Mouse (Mus musculus) CH12.LX (cell line): Measurements from ENCODE around the gene Olfr1223. TPM values are rescaled to one million over a fixed set of nuclear protein-coding genes. Genes with fewer than 3 reads are reported as not detected.

Experiments
- DNase-seq: peaks from one replicate; pipeline ENCODE4 v3.0.0-alpha.2; 2013; ENCODE audit errors: extremely low read depth
- H3K27ac ChIP-seq: 2 replicates; pipeline ENCODE4 v1.5.1; 2012; ENCODE audit warnings: low read depth, mild to moderate bottlenecking, control low read depth, moderate library complexity; ENCODE audit not compliant: insufficient read depth
- H3K27me3 ChIP-seq: replicated peaks from 2 replicates; pipeline ENCODE3; 2012; ENCODE audit warnings: inconsistent platforms
- H3K36me3 ChIP-seq, 2 experiments: replicated peaks in 1 of 2; 2 replicates each; pipeline versions ENCODE3 to v1.6.1; 2012; ENCODE audit warnings: inconsistent platforms in 1 of 2, low read length in 1 of 2, mild to moderate bottlenecking in 1 of 2, mixed read lengths in 1 of 2, moderate library complexity in 1 of 2; ENCODE audit not compliant: control insufficient read depth in 1 of 2, insufficient read depth in 1 of 2
- H3K4me1 ChIP-seq, 2 experiments: 2 replicates each; pipeline ENCODE4 v1.6.1; 2012; ENCODE audit warnings: inconsistent platforms in 1 of 2, moderate library complexity in 1 of 2; ENCODE audit not compliant: insufficient read depth in 2 of 2, control insufficient read depth in 1 of 2
- H3K4me2 ChIP-seq: 2 replicates; pipeline ENCODE4 v1.6.1; 2012; ENCODE audit warnings: low read depth, mild to moderate bottlenecking, control low read depth; ENCODE audit not compliant: poor library complexity, insufficient read depth, severe bottlenecking
- H3K4me3 ChIP-seq, 3 experiments: fragments of 150-350 bp in 1 of 3; sonication (generic) in 1 of 3; replicated peaks in 1 of 3; 2 replicates each; pipeline versions ENCODE3 to v1.5.1; 2011 to 2012; ENCODE audit warnings: low read depth in 2 of 3, low read length in 2 of 3, mild to moderate bottlenecking in 2 of 3, moderate library complexity in 2 of 3, control low read depth in 1 of 3, improper control_type of control experiment in 1 of 3, inconsistent platforms in 1 of 3, mixed read lengths in 1 of 3; ENCODE audit not compliant: poor library complexity in 1 of 3
- H3K79me2 ChIP-seq: replicated peaks from 2 replicates; pipeline ENCODE4 v1.6.1; 2012; ENCODE audit warnings: mild to moderate bottlenecking, moderate library complexity; ENCODE audit not compliant: control insufficient read depth, poor library complexity, insufficient read depth, severe bottlenecking; ENCODE audit errors: extremely low read depth
- H3K9ac ChIP-seq: 2 replicates; pipeline ENCODE4 v1.6.1; 2012; ENCODE audit warnings: low read depth, mild to moderate bottlenecking, control low read depth, moderate library complexity; ENCODE audit not compliant: insufficient read depth
- H3K9me3 ChIP-seq: replicated peaks from 2 replicates; pipeline ENCODE3; 2012; ENCODE audit warnings: low read length, inconsistent platforms, mixed read lengths
- CHD1 ChIP-seq: IDR thresholded peaks from 2 replicates; pipeline ENCODE4 v1.6.1; 2012; ENCODE audit warnings: low read depth, low read length, improper control_type of control experiment, inconsistent platforms
- CTCF ChIP-seq, 2 experiments: IDR thresholded peaks in 1 of 2; conservative IDR thresholded peaks in 1 of 2; 2 replicates each; pipeline ENCODE4 v1.5.1; 2011 to 2012; ENCODE audit warnings: low read depth in 2 of 2, low read length in 2 of 2, improper control_type of control experiment in 1 of 2, inconsistent platforms in 1 of 2, mild to moderate bottlenecking in 1 of 2, moderate library complexity in 1 of 2
- EP300 ChIP-seq: IDR thresholded peaks from 2 replicates; pipeline ENCODE4 v1.6.1; 2011; ENCODE audit warnings: low read length, improper control_type of control experiment
- ETS1 ChIP-seq: conservative IDR thresholded peaks from 2 replicates; pipeline ENCODE4 v1.6.1; 2012; ENCODE audit warnings: low read depth, mild to moderate bottlenecking, inconsistent platforms, low read length, improper control_type of control experiment, moderate library complexity
- HCFC1 ChIP-seq: IDR thresholded peaks from 2 replicates; pipeline ENCODE4 v1.6.1; 2012; ENCODE audit warnings: low read depth, mild to moderate bottlenecking, inconsistent platforms, low read length, improper control_type of control experiment
- IRF4 ChIP-seq: IDR thresholded peaks from 2 replicates; pipeline ENCODE4 v1.6.1; 2014; ENCODE audit warnings: low read depth, mild to moderate bottlenecking, inconsistent platforms, low read length, improper control_type of control experiment
- JUND ChIP-seq: conservative IDR thresholded peaks from 2 replicates; pipeline ENCODE4 v1.6.1; 2011; ENCODE audit warnings: low read depth, low read length, improper control_type of control experiment
- MAFK ChIP-seq: IDR thresholded peaks from 2 replicates; pipeline ENCODE4 v1.6.1; 2011; ENCODE audit warnings: low read length, improper control_type of control experiment; ENCODE audit not compliant: insufficient replicate concordance
- MAZ ChIP-seq: IDR thresholded peaks from 2 replicates; pipeline ENCODE4 v1.6.1; 2012; ENCODE audit warnings: low read depth, mild to moderate bottlenecking, inconsistent platforms, low read length, improper control_type of control experiment, moderate library complexity
- NELFE ChIP-seq: IDR thresholded peaks from 2 replicates; pipeline ENCODE4 v1.6.1; 2011; ENCODE audit warnings: low read depth, low read length, improper control_type of control experiment
- POLR2A ChIP-seq: IDR thresholded peaks from 2 replicates; pipeline ENCODE4 v1.6.1; 2011; ENCODE audit warnings: low read depth, mild to moderate bottlenecking, improper control_type of control experiment, low read length
- POLR2AphosphoS2 ChIP-seq: IDR thresholded peaks from 2 replicates; pipeline ENCODE4 v1.6.1; 2011; ENCODE audit warnings: low read depth, low read length, improper control_type of control experiment
- RAD21 ChIP-seq: IDR thresholded peaks from 2 replicates; pipeline ENCODE4 v1.6.1; 2011; ENCODE audit warnings: low read depth, mild to moderate bottlenecking, low read length, improper control_type of control experiment, moderate library complexity
- RCOR1 ChIP-seq: conservative IDR thresholded peaks from 2 replicates; pipeline ENCODE4 v1.6.1; 2012; ENCODE audit warnings: low read depth, mild to moderate bottlenecking, inconsistent platforms, low read length, improper control_type of control experiment
- SIN3A ChIP-seq: IDR thresholded peaks from 2 replicates; pipeline ENCODE4 v1.6.1; 2012; ENCODE audit warnings: low read length, improper control_type of control experiment, inconsistent platforms
- SMC3 ChIP-seq: IDR thresholded peaks from 2 replicates; pipeline ENCODE4 v1.6.1; 2011; ENCODE audit warnings: low read depth, low read length, improper control_type of control experiment
- TBP ChIP-seq: conservative IDR thresholded peaks from 2 replicates; pipeline ENCODE4 v1.6.1; 2011; ENCODE audit warnings: low read depth, low read length, improper control_type of control experiment
- TCF12 ChIP-seq: IDR thresholded peaks from 2 replicates; pipeline ENCODE4 v1.6.1; 2014; ENCODE audit warnings: low read depth, mild to moderate bottlenecking, inconsistent platforms, low read length, improper control_type of control experiment
- UBTF ChIP-seq: IDR thresholded peaks from 2 replicates; pipeline ENCODE4 v1.6.1; 2012; ENCODE audit warnings: low read depth, mild to moderate bottlenecking, inconsistent platforms, low read length, improper control_type of control experiment, moderate library complexity
- USF2 ChIP-seq: conservative IDR thresholded peaks from 2 replicates; pipeline ENCODE4 v1.6.1; 2011; ENCODE audit warnings: low read depth, low read length, improper control_type of control experiment
- ZC3H11A ChIP-seq: IDR thresholded peaks from 2 replicates; pipeline ENCODE4 v1.6.1; 2012; ENCODE audit warnings: low read depth, mild to moderate bottlenecking, inconsistent platforms, low read length, improper control_type of control experiment
- ZMIZ1 ChIP-seq: IDR thresholded peaks from 2 replicates; pipeline ENCODE4 v1.6.1; 2012; ENCODE audit warnings: low read depth, mild to moderate bottlenecking, inconsistent platforms, low read length, improper control_type of control experiment
- dilution Hi-C: fragments of 300-500 bp; cut with MboI; formaldehyde crosslinking; loops from 2 replicates; pipeline ENCODE4 v1.14.3; 2020; ENCODE audit warnings: low sequenced_read_pairs; ENCODE audit not compliant: extremely low pct_unique_long_range_greater_than_20kb, extremely low pct_ligation_motif_present
- in situ Hi-C: fragments of 300-500 bp; cut with MboI; formaldehyde crosslinking; loops from 3 replicates; pipeline ENCODE4 v1.14.3; 2019; ENCODE audit warnings: low sequenced_read_pairs, low pct_ligation_motif_present, low pct_unique_long_range_greater_than_20kb, mixed read lengths
- polyA plus RNA-seq: library from polyadenylated mRNA; unstranded; fragments of >175 nt; gene quantifications from 2 replicates; pipeline ENCODE4 v1.2.1, GENCODE M21; 2012; ENCODE audit warnings: low read depth; ENCODE audit not compliant: insufficient read length
- total RNA-seq, 2 experiments: library from RNA; depleted of rRNA; stranded (reverse); fragments of 300-350 nt in 1 of 2; fragments of >200 nt in 1 of 2; gene quantifications; 2 replicates each; pipeline ENCODE4 v1.2.3; 2012 to 2014

Gene Olfr1223
- total and polyA plus RNA-seq, 3 experiments = not detected

GRCm38 (mm10) chr2:89105651-89106050, 45.7 kb downstream of the Olfr1223 start:
- Histone ChIP-seq H3K27me3 (no peaks in the 10 kb centered on the region), H3K4me2 (no peak overlapping the region), H3K36me3 (no peaks in the 10 kb centered on the region), H3K9me3 (peaks cover 13% of the 10 kb centered on the region), H3K4me1 (no peaks in the 10 kb centered on the region), H3K4me3 (no peak overlapping the region)
- dilution Hi-C loops = no loop called here
- no peak for TF ChIP-seq MAFK
- no peak for TF ChIP-seq USF2
- no peak for TF ChIP-seq RCOR1
- no peak for TF ChIP-seq JUND
- no peak for TF ChIP-seq NELFE
- TF ChIP-seq ZMIZ1 = no peak
- TF ChIP-seq SMC3 = no peak
- TF ChIP-seq ZC3H11A = no peak
- TF ChIP-seq SIN3A = no peak
- no peak for TF ChIP-seq ETS1
- TF ChIP-seq HCFC1 = no peak
- TF ChIP-seq UBTF = no peak
- TF ChIP-seq TCF12 = no peak
- no peak for TF ChIP-seq POLR2A
- TF ChIP-seq, all 38 proteins: peak for 0
- Histone ChIP-seq H3K9ac (no peak overlapping the region), H3K27ac (no peak overlapping the region), H3K79me2 (no peaks in the 10 kb centered on the region)
- no peak for DNase-seq
- in situ Hi-C loops = no loop called here

DNA sequence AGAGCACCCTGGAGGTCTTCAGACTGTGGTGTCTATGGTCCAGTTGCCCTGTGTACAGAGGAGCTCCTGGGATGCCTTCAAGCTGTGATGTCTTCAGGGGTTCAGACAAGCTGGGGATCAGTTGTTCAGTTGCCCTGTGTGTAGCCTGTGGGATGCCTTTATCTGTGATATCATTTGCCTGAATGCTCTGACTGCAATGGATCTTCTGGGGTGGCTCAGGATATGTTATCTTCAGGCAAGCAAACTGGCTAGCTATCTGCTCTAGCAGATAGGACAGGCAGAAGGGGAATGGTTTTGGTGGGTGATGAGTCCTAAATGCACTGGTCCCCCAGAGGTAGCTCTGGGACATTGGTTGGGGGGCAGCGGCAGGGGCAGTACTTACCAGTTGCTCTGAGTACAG, 57.5 kb downstream of the Olfr1223 start:
- Histone ChIP-seq H3K27ac (no peak overlapping the region), H3K36me3 (no peaks in the 10 kb centered on the region), H3K9me3 (peaks cover 24% of the 10 kb centered on the region), H3K9ac (no peak overlapping the region), H3K27me3 (no peaks in the 10 kb centered on the region), H3K4me3 (no peak overlapping the region), H3K4me1 (no peaks in the 10 kb centered on the region), H3K79me2 (no peaks in the 10 kb centered on the region), H3K4me2 (no peak overlapping the region)
- TF ChIP-seq JUND = no peak
- TF ChIP-seq CHD1 = no peak
- no peak for TF ChIP-seq EP300
- no peak for TF ChIP-seq CTCF (conservative IDR thresholded peaks at IDR 0.05 in 1 of 2, IDR thresholded peaks at IDR 0.05 in 1 of 2; ENCODE audit: low read depth in 2 of 2, low read length in 2 of 2)
- TF ChIP-seq ETS1 = no peak
- no peak for TF ChIP-seq USF2
- no peak for TF ChIP-seq IRF4
- no peak for TF ChIP-seq SMC3
- no peak for TF ChIP-seq POLR2AphosphoS2
- no peak for TF ChIP-seq RAD21
- no peak for TF ChIP-seq SIN3A
- no peak for TF ChIP-seq TBP
- no peak for TF ChIP-seq MAZ
- DNase-seq = no peak
- dilution Hi-C loops = no loop called here
- in situ Hi-C loops = no loop called here

Other genes with a start within 250 kb of the Olfr1223 start
Only the 20 nearest of the 24 such genes appear.
- gene Olfr1212, start 197.6 kb downstream of the Olfr1223 start, total RNA-seq (2012; rRNA removed) = not detected in 2 replicates
- not detected in 2 replicates for gene Olfr1212, start 197.6 kb downstream of the Olfr1223 start, total RNA-seq (2014; rRNA removed)
- not detected in 2 replicates for gene Olfr1212, start 197.6 kb downstream of the Olfr1223 start, polyA plus RNA-seq
- not detected in 2 replicates for gene Gm13762, start 171.3 kb downstream of the Olfr1223 start, total RNA-seq (2012; rRNA removed)
- not detected in 2 replicates for gene Gm13762, start 171.3 kb downstream of the Olfr1223 start, total RNA-seq (2014; rRNA removed)
- gene Gm13762, start 171.3 kb downstream of the Olfr1223 start, polyA plus RNA-seq = not detected in 2 replicates
- gene Olfr1214, start 158.9 kb downstream of the Olfr1223 start, total RNA-seq (2012; rRNA removed) = not detected in 2 replicates
- not detected in 2 replicates for gene Olfr1214, start 158.9 kb downstream of the Olfr1223 start, total RNA-seq (2014; rRNA removed)
- not detected in 2 replicates for gene Olfr1214, start 158.9 kb downstream of the Olfr1223 start, polyA plus RNA-seq
- not detected in 2 replicates for gene Olfr1215, start 144.6 kb downstream of the Olfr1223 start, total RNA-seq (2012; rRNA removed)
- gene Olfr1215, start 144.6 kb downstream of the Olfr1223 start, total RNA-seq (2014; rRNA removed) = not detected in 2 replicates
- gene Olfr1215, start 144.6 kb downstream of the Olfr1223 start, polyA plus RNA-seq = not detected in 2 replicates
- gene Olfr1216, start 133.2 kb downstream of the Olfr1223 start, total RNA-seq (2012; rRNA removed) = not detected in 2 replicates
- gene Olfr1216, start 133.2 kb downstream of the Olfr1223 start, total RNA-seq (2014; rRNA removed) = not detected in 2 replicates
- gene Olfr1216, start 133.2 kb downstream of the Olfr1223 start, polyA plus RNA-seq = not detected in 2 replicates
- gene Olfr1217, start 119.5 kb downstream of the Olfr1223 start, total RNA-seq (2012; rRNA removed) = not detected in 2 replicates
- not detected in 2 replicates for gene Olfr1217, start 119.5 kb downstream of the Olfr1223 start, total RNA-seq (2014; rRNA removed)
- not detected in 2 replicates for gene Olfr1217, start 119.5 kb downstream of the Olfr1223 start, polyA plus RNA-seq
- not detected in 2 replicates for gene Olfr1218, start 90.4 kb downstream of the Olfr1223 start, total RNA-seq (2012; rRNA removed)
- not detected in 2 replicates for gene Olfr1218, start 90.4 kb downstream of the Olfr1223 start, total RNA-seq (2014; rRNA removed)
- not detected in 2 replicates for gene Olfr1218, start 90.4 kb downstream of the Olfr1223 start, polyA plus RNA-seq
- gene Olfr1219, start 68.0 kb downstream of the Olfr1223 start, total RNA-seq (2012; rRNA removed) = not detected in 2 replicates
- gene Olfr1219, start 68.0 kb downstream of the Olfr1223 start, total RNA-seq (2014; rRNA removed) = not detected in 2 replicates
- gene Olfr1219, start 68.0 kb downstream of the Olfr1223 start, polyA plus RNA-seq = not detected in 2 replicates
- not detected in 2 replicates for gene Olfr1220, start 44.7 kb downstream of the Olfr1223 start, total RNA-seq (2012; rRNA removed)
- gene Olfr1220, start 44.7 kb downstream of the Olfr1223 start, total RNA-seq (2014; rRNA removed) = not detected in 2 replicates
- not detected in 2 replicates for gene Olfr1220, start 44.7 kb downstream of the Olfr1223 start, polyA plus RNA-seq
- gene Olfr1221, start 34.3 kb downstream of the Olfr1223 start, total RNA-seq (2012; rRNA removed) = not detected in 2 replicates
- gene Olfr1221, start 34.3 kb downstream of the Olfr1223 start, total RNA-seq (2014; rRNA removed) = not detected in 2 replicates
- gene Olfr1221, start 34.3 kb downstream of the Olfr1223 start, polyA plus RNA-seq = not detected in 2 replicates
- gene Olfr1222, start 18.5 kb downstream of the Olfr1223 start, total RNA-seq (2012; rRNA removed) = not detected in 2 replicates
- not detected in 2 replicates for gene Olfr1222, start 18.5 kb downstream of the Olfr1223 start, total RNA-seq (2014; rRNA removed)
- not detected in 2 replicates for gene Olfr1222, start 18.5 kb downstream of the Olfr1223 start, polyA plus RNA-seq
- gene Olfr1224-ps1, start 12.5 kb upstream of the Olfr1223 start, total RNA-seq (2012; rRNA removed) = not detected in 2 replicates
- gene Olfr1224-ps1, start 12.5 kb upstream of the Olfr1223 start, total RNA-seq (2014; rRNA removed) = not detected in 2 replicates
- gene Olfr1224-ps1, start 12.5 kb upstream of the Olfr1223 start, polyA plus RNA-seq = not detected in 2 replicates
- gene Olfr1225, start 23.1 kb upstream of the Olfr1223 start, total RNA-seq (2012; rRNA removed) = not detected in 2 replicates
- gene Olfr1225, start 23.1 kb upstream of the Olfr1223 start, total RNA-seq (2014; rRNA removed) = not detected in 2 replicates
- gene Olfr1225, start 23.1 kb upstream of the Olfr1223 start, polyA plus RNA-seq = not detected in 2 replicates
- gene Olfr1226, start 48.5 kb upstream of the Olfr1223 start, total RNA-seq (2012; rRNA removed) = not detected in 2 replicates
- gene Olfr1226, start 48.5 kb upstream of the Olfr1223 start, total RNA-seq (2014; rRNA removed) = not detected in 2 replicates
- gene Olfr1226, start 48.5 kb upstream of the Olfr1223 start, polyA plus RNA-seq = not detected in 2 replicates
- not detected in 2 replicates for gene Olfr1228, start 102.5 kb upstream of the Olfr1223 start, total RNA-seq (2012; rRNA removed)
- gene Olfr1228, start 102.5 kb upstream of the Olfr1223 start, total RNA-seq (2014; rRNA removed) = not detected in 2 replicates
- not detected in 2 replicates for gene Olfr1228, start 102.5 kb upstream of the Olfr1223 start, polyA plus RNA-seq
- not detected in 2 replicates for gene Olfr1229, start 136.5 kb upstream of the Olfr1223 start, total RNA-seq (2012; rRNA removed)
- not detected in 2 replicates for gene Olfr1229, start 136.5 kb upstream of the Olfr1223 start, total RNA-seq (2014; rRNA removed)
- not detected in 2 replicates for gene Olfr1229, start 136.5 kb upstream of the Olfr1223 start, polyA plus RNA-seq
- not detected in 2 replicates for gene Olfr1230, start 145.7 kb upstream of the Olfr1223 start, total RNA-seq (2012; rRNA removed)
- gene Olfr1230, start 145.7 kb upstream of the Olfr1223 start, total RNA-seq (2014; rRNA removed) = not detected in 2 replicates
- not detected in 2 replicates for gene Olfr1230, start 145.7 kb upstream of the Olfr1223 start, polyA plus RNA-seq
- not detected in 2 replicates for gene Olfr1231, start 155.5 kb upstream of the Olfr1223 start, total RNA-seq (2012; rRNA removed)
- gene Olfr1231, start 155.5 kb upstream of the Olfr1223 start, total RNA-seq (2014; rRNA removed) = not detected in 2 replicates
- gene Olfr1231, start 155.5 kb upstream of the Olfr1223 start, polyA plus RNA-seq = not detected in 2 replicates
- gene Olfr1232, start 178.1 kb upstream of the Olfr1223 start, total RNA-seq (2012; rRNA removed) = not detected in 2 replicates
- not detected in 2 replicates for gene Olfr1232, start 178.1 kb upstream of the Olfr1223 start, total RNA-seq (2014; rRNA removed)
- gene Olfr1232, start 178.1 kb upstream of the Olfr1223 start, polyA plus RNA-seq = not detected in 2 replicates
- gene Olfr1233, start 190.8 kb upstream of the Olfr1223 start, total RNA-seq (2012; rRNA removed) = not detected in 2 replicates
- not detected in 2 replicates for gene Olfr1233, start 190.8 kb upstream of the Olfr1223 start, total RNA-seq (2014; rRNA removed)
- not detected in 2 replicates for gene Olfr1233, start 190.8 kb upstream of the Olfr1223 start, polyA plus RNA-seq